Mouse (Mus musculus) E14TG2a.4 (cell line): ENCODE measurements around the gene Cdkl4.
A peak's percentile ranks its signal among the peaks of the same experiment; 100 is the strongest.

ENCODE experiments used
- CTCF ChIP-seq: conservative IDR thresholded peaks from 2 replicates; pipeline ENCODE4 v1.5.1; 2014; ENCODE audit warnings: low read length
- NANOG ChIP-seq: IDR thresholded peaks from 2 replicates; pipeline ENCODE4 v1.6.1; 2014; ENCODE audit warnings: borderline replicate concordance, low read length, mixed read lengths
- POU5F1 ChIP-seq: IDR thresholded peaks from 2 replicates; pipeline ENCODE4 v1.6.1; 2014; ENCODE audit warnings: low read length, borderline replicate concordance

DNA sequence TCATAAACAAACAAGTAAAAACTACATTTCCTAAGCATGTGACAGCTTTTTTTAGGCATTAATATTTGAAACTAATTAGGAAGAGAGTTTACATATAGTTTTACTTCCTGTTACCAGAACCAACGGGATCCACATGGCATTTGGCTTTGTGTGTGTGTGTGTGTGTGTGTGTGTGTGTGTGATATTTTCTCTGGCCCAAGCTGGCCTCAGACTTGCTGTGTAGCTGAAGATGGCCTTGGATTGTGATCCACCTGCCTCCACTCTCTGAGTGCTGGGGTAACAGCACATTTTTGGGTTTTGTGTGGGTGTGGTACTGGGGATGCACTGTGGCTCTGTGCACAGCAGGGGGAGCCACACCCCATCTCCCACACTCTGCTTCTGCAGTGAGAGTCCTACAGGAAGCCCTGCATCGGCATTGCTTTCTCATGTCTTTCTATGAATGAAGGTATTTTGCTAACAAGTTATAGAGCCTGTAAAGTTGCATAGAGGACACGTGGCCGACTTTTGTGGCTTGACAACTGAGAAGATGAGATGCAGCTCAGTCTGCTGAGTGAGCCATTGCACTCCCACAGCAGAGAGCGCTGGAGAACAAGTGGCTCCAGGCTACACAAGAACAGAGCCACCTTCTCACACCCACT lies 43.3 kb upstream of the Cdkl4 start:
- TF ChIP-seq CTCF: peak; percentile 95
- TF ChIP-seq NANOG: no peak
- TF ChIP-seq POU5F1: no peak
